Mouse (Mus musculus) adrenal gland (tissue): ENCODE results near the gene Tuba1c.
"Not testable (repeated sequence)": the region's sequence is repeated elsewhere in the genome, so short reads cannot be mapped to it uniquely, and the experiment has no call there.

Source experiments
- intact Hi-C: fragments of 180-260 bp; cut with DNase I; formaldehyde crosslinking; loops from one replicate; pipeline ENCODE4 v1.15.1; 2025

Tuba1c gene

DNA sequence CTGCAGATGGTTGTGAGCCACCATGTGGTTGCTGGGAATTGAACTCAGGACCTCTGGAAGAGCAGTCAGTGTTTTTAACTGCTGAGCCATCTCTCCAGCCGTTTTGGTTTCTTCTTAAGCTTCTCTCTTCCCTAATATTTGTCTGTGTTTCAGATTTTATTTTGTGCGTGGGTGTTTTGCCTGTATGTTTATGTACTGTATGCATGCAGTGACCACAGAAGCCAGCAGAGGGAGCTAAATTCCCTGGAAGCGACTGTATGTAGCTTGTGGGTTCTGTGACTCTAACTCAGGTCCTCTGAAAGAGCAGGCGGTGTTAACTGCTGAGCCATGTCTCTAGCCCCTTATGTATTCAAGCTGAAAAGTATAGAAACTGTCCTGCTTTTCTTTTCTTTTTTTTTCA is 3.4 kb upstream of the Tuba1c start:
- intact Hi-C loops, result no loop called here

DNA sequence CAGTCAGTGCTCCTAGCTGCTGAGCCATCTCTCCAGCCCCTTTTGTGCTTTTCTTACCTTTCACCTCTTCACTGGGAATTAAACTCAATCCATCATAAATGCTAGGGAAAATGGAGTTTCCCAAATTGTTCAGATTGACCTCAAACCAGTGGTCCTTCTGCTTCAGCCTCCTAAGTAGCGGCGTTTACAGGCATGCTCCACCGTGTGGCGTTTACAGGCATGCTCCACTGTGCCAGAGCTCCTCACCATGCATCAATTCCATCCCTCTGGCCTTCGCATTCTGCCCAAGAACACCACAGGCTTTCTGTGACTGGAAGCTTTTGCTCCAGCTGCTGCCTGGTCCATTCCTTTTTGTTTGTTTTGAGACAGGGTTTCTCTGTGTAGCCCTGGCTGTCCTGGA is 2.6 kb upstream of the Tuba1c start:
- intact Hi-C loops, result no loop called here

DNA sequence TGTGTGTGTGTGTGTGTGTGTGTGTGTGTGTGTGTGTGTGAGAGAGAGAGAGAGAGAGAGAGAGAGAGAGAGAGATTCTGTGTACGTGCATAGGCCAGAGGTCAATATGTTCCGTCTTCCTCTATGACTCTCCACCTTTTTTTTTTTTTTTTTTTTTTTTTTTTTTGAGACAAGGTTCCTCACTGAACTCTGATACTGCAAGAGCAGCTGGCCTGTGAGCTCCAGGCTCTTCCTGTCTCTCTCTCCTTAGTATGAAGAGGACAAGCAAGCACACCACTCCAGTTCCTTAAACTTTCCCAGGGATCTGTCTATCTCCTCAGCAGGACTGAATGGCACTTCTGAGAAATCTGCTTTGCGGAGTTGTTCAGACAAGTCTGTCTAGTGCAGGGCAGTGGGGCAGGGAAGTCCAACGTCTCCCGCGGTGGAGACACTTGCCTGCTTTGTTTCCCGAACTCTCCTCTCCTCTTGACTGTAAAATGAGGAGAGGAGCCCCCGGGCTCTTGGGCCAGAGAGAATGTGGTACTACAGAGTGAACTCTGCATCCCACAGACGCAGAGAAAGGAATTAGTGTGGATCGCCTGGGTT is 725 bp upstream of the Tuba1c start:
- intact Hi-C loops, result no loop called here

DNA sequence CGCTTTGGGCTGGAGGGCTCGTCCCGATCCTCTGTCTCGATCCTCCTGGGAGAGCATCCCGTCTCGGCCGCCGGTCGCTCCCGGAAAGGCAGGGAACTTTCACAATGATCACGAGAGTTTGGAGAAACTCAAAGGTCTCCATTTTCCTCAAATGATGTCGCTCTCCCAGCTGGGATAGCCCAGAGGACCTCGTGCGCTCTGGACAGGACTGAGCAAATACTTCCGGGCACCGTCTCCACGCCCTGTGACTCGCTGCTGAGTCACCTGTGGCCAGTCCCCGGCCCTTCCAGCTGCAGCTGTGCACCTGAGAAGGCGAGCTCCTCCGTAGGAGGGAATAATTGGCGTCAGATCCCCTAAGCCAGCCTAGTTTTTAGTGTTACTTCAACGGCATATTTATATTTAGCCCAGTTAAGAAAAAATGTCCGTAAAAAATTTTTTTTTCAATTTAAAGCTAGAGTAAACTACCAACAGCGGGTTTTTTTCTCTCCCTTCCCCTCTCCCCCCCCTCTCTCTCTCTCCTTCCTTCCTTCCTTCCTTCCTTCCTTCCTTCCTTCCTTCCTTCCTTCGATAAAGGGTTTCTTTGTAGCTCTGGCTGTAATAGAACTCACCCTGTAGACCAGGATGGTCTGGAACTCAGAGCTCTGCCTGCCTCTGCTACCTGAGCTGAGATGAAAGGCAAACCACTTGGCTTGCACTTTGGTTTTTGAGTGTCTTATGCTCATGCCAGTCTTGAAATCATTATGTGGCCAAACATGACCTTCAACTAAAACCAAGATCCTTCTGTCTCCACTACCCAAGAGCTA is 1.1 kb downstream of the Tuba1c start:
- intact Hi-C loops, result no loop called here

DNA sequence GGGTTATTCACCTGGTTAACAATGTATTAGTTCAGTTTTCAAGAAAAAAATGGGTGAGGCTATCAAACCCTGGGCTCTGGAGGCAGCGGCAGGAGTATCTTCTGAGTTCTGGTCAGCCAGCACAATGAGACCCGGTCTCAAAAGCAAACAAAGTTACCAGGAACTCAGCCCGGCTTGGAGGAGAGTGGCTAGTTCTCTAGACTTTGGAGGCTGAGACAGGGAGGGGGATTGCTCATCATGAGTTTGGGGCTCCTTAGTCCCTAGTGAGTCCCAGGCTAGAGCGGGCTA is 1.6 kb downstream of the Tuba1c start:
- intact Hi-C loops, result no loop called here

DNA sequence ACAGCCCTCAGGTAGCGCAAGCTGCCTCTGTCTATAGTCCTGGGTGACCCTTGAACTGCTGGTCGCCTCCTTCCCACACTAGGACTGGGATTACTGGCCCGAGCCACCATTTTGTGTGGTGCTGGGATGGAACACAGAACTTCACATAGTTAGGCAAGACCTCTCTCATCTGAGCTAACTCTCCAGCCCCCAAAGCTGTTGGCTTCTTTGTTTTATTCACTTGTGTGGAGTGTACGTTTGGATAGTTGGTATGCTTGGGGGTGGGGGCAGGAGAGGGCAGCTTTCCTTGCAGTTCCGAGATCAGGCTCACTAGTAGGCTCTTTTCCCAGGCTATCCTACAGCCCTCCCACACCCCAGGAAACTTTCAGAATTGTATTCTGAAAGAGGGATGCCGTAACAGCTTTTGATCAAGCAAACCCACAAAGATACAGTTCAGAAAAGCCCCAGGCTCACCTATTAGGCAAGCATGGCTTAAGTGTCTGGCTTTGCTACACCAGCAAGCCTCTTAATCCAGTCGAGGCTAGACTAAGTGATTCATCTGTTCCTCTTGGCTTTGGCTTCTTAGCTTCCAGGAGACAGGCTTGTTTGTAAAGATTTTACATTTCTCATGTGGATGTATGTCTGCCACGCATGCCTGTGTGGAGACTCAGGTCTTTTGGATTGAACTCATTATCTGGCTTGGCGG is 2.5 kb downstream of the Tuba1c start:
- intact Hi-C loops, result no loop called here

DNA sequence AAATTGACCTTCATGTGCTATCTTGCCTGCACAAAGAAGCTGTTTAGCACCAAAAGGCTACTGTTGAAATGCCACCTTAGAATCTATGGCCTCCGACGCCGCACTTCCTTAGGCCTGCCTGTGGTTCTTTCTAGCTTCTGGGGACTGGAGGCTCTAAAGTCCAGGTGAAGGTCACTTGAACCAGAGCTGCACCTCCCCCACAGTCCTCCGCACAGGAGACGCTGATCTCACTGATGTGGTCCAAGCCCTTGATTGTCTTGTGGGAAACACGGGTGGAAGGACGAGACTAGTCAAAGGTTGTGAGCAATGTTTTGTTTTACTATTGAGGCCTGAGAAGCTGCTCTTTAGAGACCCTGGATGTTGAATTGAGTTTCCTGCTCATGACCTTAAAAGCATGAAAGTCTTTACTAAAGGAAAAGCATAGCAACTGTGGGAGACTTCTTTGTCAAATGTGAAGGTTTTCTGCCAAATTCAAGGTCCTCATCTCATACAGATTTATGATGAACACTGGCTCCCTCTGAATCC is 3.1 kb downstream of the Tuba1c start:
- intact Hi-C loops, result no loop called here

DNA sequence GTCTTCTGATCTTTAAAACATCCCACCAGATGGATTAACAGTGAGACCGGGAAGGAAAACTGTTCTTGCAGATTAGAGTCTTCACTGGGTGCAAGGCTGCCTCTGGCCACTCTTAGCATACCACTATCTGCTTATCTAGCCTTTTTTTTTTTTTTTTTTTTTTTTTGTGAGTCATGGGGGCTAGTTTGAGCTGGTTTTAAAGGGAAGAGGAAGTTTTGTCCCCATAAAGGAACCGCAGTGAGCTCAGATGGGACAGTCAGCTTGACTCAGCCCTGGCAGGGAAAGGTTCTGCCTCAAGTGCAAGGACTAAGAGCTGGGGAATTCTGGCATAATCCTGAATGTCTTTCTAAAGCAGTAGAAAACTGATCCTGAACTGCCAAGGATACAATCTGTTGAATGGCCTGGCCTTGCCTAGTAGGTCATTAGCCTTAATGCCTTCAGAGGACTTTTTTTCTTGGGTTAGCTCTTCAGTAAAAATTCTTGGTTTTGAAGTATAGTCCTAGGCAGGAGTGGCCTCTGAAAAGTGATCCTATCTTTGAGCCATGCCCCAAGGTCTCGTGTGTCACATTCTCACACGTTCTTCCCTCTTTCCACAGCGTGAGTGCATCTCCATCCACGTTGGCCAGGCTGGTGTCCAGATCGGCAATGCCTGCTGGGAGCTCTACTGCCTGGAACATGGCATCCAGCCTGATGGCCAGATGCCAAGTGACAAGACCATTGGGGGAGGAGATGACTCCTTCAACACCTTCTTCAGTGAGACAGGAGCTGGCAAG is 4.0 kb downstream of the Tuba1c start:
- intact Hi-C loops, result no loop called here

DNA sequence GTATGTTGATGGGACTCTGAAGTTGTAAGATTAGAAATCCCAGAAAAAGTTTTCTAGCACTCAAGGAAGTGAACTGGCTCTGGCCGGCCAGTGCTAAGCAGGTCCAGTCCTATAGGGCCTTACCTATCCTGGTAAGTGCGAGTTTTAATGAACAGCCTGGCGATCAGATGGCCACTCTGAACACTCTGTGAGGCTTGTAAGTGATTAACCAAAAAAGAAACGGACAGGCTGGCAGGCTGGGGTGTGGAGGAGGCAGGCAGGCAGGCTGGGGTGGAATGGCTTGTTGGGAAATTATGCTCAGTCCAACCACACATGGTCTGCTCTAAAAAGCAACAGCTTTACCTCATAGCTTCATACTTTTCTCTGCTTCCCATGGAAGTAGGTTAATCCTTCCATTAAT is 5.7 kb downstream of the Tuba1c start:
- intact Hi-C loops, result no loop called here

DNA sequence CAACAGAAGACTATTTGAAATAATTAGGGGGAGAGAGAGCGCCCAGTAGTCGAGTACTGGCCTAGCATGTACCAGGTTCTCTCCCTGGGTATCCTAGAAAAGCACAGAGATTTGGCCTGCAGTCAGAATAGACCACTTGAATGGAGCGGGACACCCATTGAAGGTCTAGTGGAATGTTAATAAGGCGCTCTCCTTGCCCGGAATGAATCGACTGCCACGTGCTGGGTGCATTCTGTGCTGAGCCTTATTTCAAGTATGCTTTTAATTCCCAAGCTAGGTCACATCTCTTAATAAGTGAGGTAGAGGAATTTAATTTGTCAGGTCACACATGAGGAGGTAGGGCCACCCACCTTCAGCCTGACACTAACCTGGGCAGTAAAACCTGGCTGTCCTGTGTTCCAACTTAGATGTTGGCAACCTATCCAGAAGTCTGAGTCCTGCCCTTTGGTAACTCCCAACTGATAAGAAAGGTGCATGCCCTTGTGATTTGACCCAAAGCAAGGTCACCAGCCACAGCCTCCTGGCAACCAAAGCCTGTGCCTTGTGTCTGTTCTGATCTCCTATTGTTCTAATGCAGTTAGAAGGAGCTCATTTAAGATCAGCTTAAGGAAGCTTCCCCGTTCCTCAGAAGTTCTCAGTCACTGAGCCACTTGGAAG is 6.7 kb downstream of the Tuba1c start:
- intact Hi-C loops, result no loop called here

DNA sequence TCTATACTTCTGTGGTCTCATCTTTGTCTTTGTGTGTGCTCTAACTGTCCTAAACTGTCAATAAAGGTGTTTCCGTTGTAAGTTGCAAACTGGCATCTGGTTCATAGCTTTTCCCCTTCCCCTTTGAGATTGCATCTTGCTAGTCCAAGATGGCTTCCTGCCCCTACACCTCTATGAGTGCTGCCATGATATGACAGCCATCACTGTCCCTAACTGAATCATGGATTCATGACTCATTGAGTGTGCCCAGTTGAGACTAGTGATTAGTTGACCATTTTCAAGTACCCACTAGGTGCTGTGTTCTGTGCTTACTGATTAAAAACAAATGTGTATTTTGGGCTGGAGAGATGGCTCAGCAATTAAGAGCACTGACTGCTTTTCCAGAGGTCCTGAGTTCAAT is 8.3 kb downstream of the Tuba1c start:
- intact Hi-C loops, result no loop called here

DNA sequence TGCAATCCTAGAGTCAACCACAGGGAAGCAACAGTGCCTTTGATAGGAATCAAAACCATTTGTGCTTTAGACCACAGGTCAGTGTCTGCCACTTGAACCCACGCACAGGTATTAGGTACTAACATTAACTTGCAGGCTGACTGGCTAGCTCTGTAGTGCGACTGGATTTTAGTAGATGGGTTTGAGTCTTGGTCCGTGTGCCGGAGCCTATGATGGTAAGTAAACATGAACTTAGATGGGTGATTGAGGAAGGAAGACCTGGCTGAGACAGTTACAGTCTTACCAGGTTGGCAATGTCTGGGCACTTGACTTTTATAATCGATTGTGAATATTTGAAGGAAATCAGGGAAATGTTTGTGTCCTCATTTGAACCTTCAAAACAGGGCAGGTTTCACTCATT is 9.1 kb downstream of the Tuba1c start:
- intact Hi-C loops, result no loop called here

DNA sequence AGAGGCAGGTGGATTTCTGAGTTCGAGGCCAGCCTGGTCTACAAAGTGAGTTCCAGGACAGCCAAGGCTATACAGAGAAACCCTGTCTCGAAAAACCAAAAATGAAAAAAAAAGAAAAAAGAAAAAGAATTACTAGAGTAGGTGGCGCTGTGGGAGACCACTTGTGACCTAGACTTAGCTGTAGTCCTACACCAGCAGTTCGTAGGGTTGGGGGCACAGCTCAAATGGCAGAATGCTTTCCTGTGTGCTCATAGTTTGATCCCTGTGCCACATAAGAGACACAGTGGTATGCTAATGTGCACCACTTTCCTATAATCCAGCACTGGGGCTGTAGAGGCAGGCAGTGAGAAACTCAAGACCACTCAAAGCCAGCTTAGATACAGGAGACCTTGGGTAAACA is 9.6 kb downstream of the Tuba1c start:
- intact Hi-C loops, result no loop called here

DNA sequence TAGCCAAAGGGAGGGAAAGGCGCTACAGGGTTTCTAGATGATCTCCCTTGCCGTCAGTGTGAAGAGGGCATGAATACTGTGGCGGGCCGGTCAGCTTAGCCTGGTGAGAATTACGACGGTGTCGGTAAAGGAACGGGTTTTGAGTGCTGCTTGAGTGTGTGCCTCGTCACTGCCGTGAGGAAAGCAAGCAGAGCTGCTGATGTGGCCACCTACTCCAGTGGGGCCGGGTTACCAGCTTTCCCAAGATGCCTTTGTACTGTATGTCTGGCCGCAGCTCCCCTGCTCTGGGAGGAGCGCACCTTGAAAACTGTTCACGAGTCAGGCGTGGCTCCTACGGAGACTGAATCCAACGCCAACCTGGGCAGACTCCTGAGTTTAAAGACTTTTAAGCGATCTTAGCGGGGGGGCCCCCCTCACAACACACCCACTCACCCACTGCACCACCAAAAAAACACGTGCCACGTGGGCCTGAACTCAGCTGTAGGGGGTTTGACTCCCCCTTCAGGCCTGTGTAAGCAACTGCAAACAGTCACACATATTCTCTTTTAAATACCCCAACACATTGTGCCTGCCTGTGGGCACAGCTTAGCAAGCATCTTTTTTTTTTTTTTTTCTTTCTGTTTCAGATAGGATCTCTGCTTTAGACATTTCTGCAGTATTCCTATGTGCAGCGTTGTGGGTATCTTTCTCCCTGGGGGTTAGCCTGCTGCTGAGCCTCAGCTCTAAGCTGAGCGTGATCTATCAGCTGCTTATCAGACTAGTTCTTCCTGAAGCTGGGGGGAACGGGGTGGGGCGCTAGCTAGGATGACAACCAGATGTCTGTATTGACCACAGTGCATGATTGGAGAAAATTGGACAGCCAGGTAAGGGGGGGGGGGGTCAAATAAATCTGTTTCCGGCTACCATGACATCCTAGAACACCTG is 10.6 kb downstream of the Tuba1c start:
- intact Hi-C loops, result no loop called here

DNA sequence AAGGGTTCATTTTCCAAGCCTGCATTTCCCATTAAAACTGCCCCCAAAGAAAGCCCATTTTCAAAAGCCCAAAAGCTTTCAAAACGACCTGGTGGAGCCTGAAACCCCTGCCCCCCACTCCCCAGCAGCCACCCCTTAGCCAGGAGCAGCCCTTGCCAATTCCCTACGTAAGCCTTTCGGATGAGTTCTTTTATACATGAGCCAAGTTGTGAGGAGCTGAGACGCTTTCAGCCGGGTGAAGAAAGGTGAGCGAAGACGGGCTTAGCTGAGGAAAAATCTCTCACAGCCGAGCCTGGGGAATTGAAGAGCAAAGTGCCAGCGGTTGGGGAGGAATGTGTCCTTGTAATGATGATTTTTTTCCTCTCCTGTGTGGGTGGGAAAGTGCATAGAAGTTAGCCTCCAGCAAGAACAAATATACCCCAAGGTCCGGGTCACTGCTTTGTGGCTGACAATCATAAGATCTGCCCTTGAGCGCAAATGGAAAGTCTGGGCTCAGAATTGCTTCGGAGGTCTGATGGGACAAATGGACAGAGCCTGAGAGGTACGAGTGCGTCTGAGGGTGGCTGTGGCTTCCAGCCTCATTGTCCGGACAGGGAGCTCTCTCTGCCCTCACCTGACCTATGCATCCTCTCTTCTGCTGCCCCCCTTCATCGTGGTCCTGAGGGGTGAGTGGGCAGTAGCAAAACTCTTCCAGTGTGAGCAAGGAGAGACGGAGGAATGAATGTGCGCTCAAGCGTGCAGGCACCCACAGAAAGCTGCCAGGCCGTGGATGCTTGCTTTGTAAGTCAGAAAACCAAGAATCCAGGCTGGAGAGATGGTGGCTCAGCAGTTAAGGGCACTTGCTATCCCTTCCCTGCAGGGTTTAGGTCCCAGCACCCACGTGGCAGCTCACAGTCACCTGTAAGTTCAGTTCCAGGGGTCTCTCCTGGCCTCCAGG is 11.5 kb downstream of the Tuba1c start:
- intact Hi-C loops, result no loop called here

DNA sequence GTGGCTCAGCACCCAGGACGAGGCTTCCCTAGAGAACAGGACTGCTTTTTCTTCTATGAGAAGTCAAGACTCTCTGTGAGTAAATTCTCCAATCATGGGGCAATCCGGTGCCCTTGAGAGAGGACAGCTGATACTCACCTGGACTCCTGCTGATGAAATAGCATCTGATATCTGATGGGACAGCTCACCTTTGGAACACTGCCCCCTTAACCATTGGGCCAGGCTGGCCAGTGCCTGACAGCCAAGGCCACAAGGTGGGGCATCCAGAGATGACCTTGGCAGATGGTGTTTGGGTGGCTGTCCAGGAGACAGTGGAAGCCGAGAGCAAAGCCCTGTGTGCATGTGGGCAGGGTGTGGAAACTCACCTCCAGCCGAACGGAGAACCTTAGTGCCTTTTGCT is 12.6 kb downstream of the Tuba1c start:
- intact Hi-C loops, result no loop called here

DNA sequence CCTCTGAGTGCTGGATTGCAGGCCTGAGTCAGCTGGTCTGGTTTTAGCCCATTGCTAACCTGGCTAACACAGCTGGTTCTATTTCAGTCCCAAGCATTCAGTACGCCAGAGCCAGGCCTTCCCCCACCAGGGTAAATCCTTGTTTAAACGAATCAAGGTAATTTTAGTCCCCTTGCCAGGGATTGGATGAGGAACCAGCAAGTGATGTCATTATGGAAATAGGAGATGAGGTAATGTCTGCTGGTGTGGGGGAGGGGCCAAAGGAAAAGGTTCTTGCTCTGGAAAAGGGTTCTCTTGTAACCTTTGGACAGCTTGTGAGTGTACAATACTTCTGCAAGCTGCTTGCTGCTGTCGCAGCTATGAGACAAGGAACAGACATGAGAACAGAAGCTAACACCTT is 15.2 kb downstream of the Tuba1c start:
- intact Hi-C loops, result no loop called here

DNA sequence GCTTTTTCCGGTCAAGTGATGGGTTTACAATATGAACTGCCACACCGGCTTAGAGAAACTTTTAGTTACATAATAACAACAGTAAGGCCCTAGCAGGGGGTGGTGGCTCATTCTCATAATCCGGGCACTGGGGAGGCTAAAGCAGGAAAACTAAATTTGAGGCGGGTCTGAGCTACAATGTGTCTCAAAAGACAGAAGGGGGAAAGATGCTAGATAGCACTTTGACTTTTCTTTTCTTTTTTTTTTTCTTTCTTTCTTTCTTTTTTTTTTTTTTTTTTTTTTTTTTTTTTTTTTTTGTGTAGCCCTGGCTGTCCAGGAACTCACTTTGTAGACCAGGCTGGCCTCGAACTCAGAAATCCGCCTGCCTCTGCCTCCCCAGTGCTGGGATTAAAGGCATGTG is 16.0 kb downstream of the Tuba1c start:
- intact Hi-C loops, result not testable (repeated sequence)
